Mouse (Mus musculus) myocyte (in vitro differentiated cells): ENCODE results near the gene Tent4b. TPM values are rescaled to one million over a fixed set of nuclear protein-coding genes. Genes with fewer than 3 reads are reported as not detected.

ENCODE experiments used
- H3K27me3 ChIP-seq: one replicate; pipeline ENCODE4 v1.6.1; 2011; ENCODE audit not compliant: control insufficient read depth, insufficient read depth, insufficient read length
- H3K36me3 ChIP-seq: one replicate; pipeline ENCODE4 v1.6.1; 2011; ENCODE audit not compliant: control insufficient read depth, insufficient read depth
- H3K4me2 ChIP-seq: one replicate; pipeline ENCODE4 v1.6.1; 2011; ENCODE audit warnings: low read depth, control low read depth
- H3K4me3 ChIP-seq: one replicate; pipeline ENCODE4 v1.5.1; 2011; ENCODE audit warnings: mild to moderate bottlenecking, control low read depth, moderate library complexity
- H3K79me2 ChIP-seq: one replicate; pipeline ENCODE4 v1.6.1; 2011; ENCODE audit not compliant: control insufficient read depth, insufficient read depth
- H3ac ChIP-seq: one replicate; pipeline ENCODE4 v1.6.1; 2011; ENCODE audit not compliant: control insufficient read depth, insufficient read length
- CEBPB ChIP-seq: IDR thresholded peaks from 2 replicates; pipeline ENCODE4 v1.6.1; 2011; ENCODE audit warnings: mild to moderate bottlenecking, moderate library complexity; ENCODE audit not compliant: poor library complexity, insufficient read depth, severe bottlenecking
- E2F4 ChIP-seq: IDR thresholded peaks from one replicate; pipeline ENCODE4 v1.6.1; 2011; ENCODE audit warnings: mild to moderate bottlenecking, control low read depth, moderate library complexity; ENCODE audit not compliant: insufficient read depth
- MAX ChIP-seq: IDR thresholded peaks from one replicate; pipeline ENCODE4 v1.6.1; 2011; ENCODE audit warnings: low read depth, mild to moderate bottlenecking, control low read depth
- MYOD1 ChIP-seq, 3 experiments: IDR thresholded peaks; one replicate each; pipeline ENCODE4 v1.6.1; 2011; ENCODE audit warnings: control low read depth in 2 of 3, low read depth in 2 of 3, mild to moderate bottlenecking in 2 of 3, moderate library complexity in 1 of 3; ENCODE audit not compliant: insufficient read length in 2 of 3, control insufficient read depth in 1 of 3
- MYOG ChIP-seq, 3 experiments: IDR thresholded peaks; one replicate each; pipeline ENCODE4 v1.6.1; 2011; ENCODE audit warnings: control low read depth in 2 of 3, low read depth in 2 of 3, mild to moderate bottlenecking in 2 of 3; ENCODE audit not compliant: insufficient read length in 2 of 3, control insufficient read depth in 1 of 3, insufficient read depth in 1 of 3
- POLR2A ChIP-seq: IDR thresholded peaks from one replicate; pipeline ENCODE4 v1.6.1; 2011; ENCODE audit warnings: low read depth, mild to moderate bottlenecking, control low read depth, moderate library complexity; ENCODE audit not compliant: insufficient read length
- POLR2AphosphoS2 ChIP-seq: IDR thresholded peaks from one replicate; pipeline ENCODE4 v1.6.1; 2011; ENCODE audit warnings: low read depth, control low read depth; ENCODE audit not compliant: insufficient read length
- REST ChIP-seq: IDR thresholded peaks from one replicate; pipeline ENCODE4 v1.6.1; 2011; ENCODE audit warnings: mild to moderate bottlenecking, control low read depth, moderate library complexity; ENCODE audit not compliant: insufficient read depth, insufficient read length
- SRF ChIP-seq: IDR thresholded peaks from one replicate; pipeline ENCODE4 v1.6.1; 2011; ENCODE audit warnings: low read depth; ENCODE audit not compliant: control insufficient read depth, insufficient read length
- TCF12 ChIP-seq: IDR thresholded peaks from one replicate; pipeline ENCODE4 v1.6.1; 2011; ENCODE audit warnings: mild to moderate bottlenecking, control low read depth; ENCODE audit not compliant: poor library complexity, insufficient read depth, severe bottlenecking
- TCF3 ChIP-seq: IDR thresholded peaks from one replicate; pipeline ENCODE4 v1.6.1; 2011; ENCODE audit warnings: low read depth, control low read depth; ENCODE audit not compliant: insufficient read length
- USF1 ChIP-seq: IDR thresholded peaks from one replicate; pipeline ENCODE4 v1.6.1; 2011; ENCODE audit warnings: low read depth, mild to moderate bottlenecking, control low read depth, moderate library complexity
- polyA plus RNA-seq: library from polyadenylated mRNA; unstranded; fragments of >200 nt; fragmentation: generic; extraction: Trizol; gene quantifications from one replicate; pipeline ENCODE4 v1.2.1, GENCODE M21; 2012; ENCODE audit warnings: missing spikeins

Gene Tent4b
- polyA plus RNA-seq, 1 experiment, result 10.7 TPM

DNA sequence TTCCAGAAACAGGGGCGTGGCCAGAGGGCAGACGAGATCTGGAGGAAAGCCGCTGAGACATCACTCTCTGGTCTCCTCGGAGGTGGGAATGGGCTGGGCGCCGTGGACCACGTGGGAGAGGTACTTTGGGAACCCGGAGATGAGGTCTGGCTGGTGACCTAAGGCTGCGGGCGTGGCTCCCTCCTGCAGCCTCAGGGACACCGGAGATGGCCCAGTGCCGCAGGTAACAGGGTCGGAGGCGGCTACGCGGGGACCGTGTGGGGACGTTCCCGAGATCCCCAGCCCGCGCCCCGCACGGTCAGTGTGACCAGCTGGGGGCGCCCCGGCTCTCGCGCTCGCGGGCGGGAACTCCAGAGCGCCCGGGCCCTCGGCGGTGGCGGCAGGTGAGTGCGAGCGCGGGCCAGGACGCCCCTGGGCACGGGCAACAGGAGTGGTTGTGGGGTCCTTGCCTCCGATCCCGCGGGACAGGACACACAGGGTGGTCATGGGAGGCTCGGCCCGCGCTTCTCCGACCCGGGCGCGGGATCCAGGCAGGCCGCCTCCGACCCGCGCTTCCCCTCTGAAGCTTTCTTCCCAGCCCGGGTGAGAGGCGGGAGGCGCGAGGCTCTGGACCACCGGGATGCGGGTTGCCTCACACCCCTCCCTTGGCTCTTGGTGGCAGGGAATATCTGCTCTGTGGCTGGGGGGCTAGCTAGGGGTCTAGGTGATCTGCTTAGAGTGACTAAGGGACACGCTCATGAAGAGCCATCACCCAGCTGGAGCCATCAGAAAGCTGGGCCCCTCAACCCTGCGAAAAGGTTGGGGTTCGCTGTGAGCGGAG is 73.4 kb downstream of the Tent4b start, which contains the start of gene Adcy7:
Gene Adcy7, plus strand, starts transcription at position 173 of the 820 bp plus-strand sequence.
- H3K36me3 ChIP-seq, result no peaks in the 10 kb centered on the region
- H3K79me2 ChIP-seq, result peaks cover 50% of the 10 kb centered on the region
- H3K4me2 ChIP-seq, result peak within 1 kb of the TSS; percentile 89
- H3K27me3 ChIP-seq, result no peaks in the 10 kb centered on the region
- TF ChIP-seq TCF12 (no peak), USF1 (peak; percentile 67), E2F4 (peak; percentile 26), REST (no peak), MYOG (IDR thresholded peaks at IDR 0.05; ENCODE audit: control insufficient read depth in 1 of 3, insufficient read depth in 1 of 3, insufficient read length in 2 of 3, low read depth in 2 of 3) (peak in 1 of 3 experiments; percentile 20), POLR2AphosphoS2 (peak; percentile 65), MYOD1 (IDR thresholded peaks at IDR 0.05; ENCODE audit: control insufficient read depth in 1 of 3, insufficient read length in 2 of 3, low read depth in 2 of 3) (peak in 1 of 3 experiments; percentile 27), MAX (no peak), POLR2A (peak; percentile 58), TCF3 (no peak), CEBPB (no peak), SRF (peak; percentile 11)
- peak within 1 kb of the TSS; percentile 79 for H3K4me3 ChIP-seq
- peak within 1 kb of the TSS; percentile 72 for H3ac ChIP-seq

DNA sequence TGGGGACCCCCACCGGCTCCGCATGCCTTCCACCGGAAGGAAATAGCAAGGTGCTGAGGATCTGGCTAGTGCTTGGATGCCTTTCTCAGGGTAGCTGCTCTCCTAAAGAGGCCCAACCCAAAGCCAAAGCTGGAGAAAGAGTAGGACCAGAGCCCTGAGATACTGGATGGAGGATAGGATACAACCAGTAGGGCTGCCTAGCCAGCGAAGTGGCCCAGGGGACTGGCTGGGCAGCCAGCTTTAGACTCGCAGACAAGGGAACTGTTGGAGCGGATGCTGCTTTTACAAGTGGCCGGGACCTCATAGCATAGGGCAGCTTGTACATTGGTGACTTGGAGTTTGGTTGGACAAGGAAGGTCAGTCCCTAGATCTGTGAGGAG is 74.0 kb downstream of the Tent4b start:
- H3K4me3 ChIP-seq, result peak overlapping the region; percentile 79
- no peaks in the 10 kb centered on the region for H3K36me3 ChIP-seq
- TF ChIP-seq SRF (no peak), POLR2A (no peak), TCF12 (no peak), MAX (no peak), MYOD1 (IDR thresholded peaks at IDR 0.05; ENCODE audit: control insufficient read depth in 1 of 3, insufficient read length in 2 of 3, low read depth in 2 of 3) (no peak), CEBPB (no peak), E2F4 (no peak), REST (no peak), MYOG (IDR thresholded peaks at IDR 0.05; ENCODE audit: control insufficient read depth in 1 of 3, insufficient read depth in 1 of 3, insufficient read length in 2 of 3, low read depth in 2 of 3) (no peak), TCF3 (no peak), POLR2AphosphoS2 (no peak), USF1 (no peak)
- H3K27me3 ChIP-seq, result no peaks in the 10 kb centered on the region
- H3K4me2 ChIP-seq, result peak overlapping the region; percentile 89
- peaks cover 56% of the 10 kb centered on the region for H3K79me2 ChIP-seq
- peak overlapping the region; percentile 72 for H3ac ChIP-seq

DNA sequence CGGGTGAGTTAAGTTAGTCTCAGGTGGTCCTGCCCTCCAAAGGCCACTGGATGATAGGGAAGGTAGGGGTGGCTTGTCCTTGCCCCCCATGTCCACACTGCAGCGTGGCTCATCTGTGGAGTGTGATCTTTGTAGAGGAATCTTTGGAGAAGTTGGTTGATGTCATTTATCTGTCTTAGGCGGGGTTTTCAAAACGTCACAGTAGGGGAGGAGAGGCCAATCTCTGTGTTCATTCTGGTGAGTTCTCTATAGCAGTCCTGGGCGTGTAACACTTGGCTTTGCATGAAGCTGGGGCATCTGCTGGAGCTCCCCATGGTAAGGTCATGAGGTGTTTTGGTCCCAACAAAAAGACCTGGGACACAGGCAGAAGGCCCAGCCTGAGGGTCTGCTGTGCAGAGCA is 75.1 kb downstream of the Tent4b start:
- Histone ChIP-seq H3K4me3 (peak overlapping the region; percentile 79), H3K4me2 (peak overlapping the region; percentile 89), H3K36me3 (no peaks in the 10 kb centered on the region), H3K27me3 (no peaks in the 10 kb centered on the region), H3K79me2 (peaks cover 61% of the 10 kb centered on the region), H3ac (no peak overlapping the region)
- TF ChIP-seq CEBPB, result no peak
- TF ChIP-seq REST, result no peak
- TF ChIP-seq MYOG (IDR thresholded peaks at IDR 0.05; ENCODE audit: control insufficient read depth in 1 of 3, insufficient read depth in 1 of 3, insufficient read length in 2 of 3, low read depth in 2 of 3), result no peak
- no peak for TF ChIP-seq TCF3
- TF ChIP-seq SRF, result no peak
- TF ChIP-seq POLR2AphosphoS2, result no peak
- TF ChIP-seq E2F4, result no peak

DNA sequence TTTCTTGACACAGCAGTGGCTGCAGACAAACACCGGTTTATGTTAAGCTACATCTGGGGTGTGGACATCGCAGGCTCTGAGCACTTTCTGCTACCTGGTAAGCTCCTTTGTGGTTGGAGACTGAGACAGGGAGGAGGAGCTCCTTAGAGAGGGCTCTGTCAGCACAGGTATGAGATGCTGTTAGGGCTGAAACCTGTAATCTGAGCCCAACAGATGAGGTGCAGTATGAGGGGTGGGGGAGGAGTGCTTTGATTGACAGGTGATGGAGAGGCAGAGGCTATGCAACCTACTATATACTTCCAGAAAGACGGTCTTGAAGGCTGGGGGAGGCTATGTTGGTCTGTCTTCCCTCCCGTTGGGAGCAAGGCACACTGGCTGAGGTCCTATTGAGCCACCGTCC is 80.2 kb downstream of the Tent4b start:
- Histone ChIP-seq H3K4me3 (no peak overlapping the region), H3K79me2 (peaks cover 45% of the 10 kb centered on the region), H3K36me3 (no peaks in the 10 kb centered on the region), H3ac (no peak overlapping the region), H3K4me2 (peak overlapping the region; percentile 46), H3K27me3 (no peaks in the 10 kb centered on the region)
- TF ChIP-seq USF1 (no peak), POLR2AphosphoS2 (no peak), CEBPB (no peak), TCF3 (no peak), SRF (no peak), TCF12 (no peak), MYOD1 (IDR thresholded peaks at IDR 0.05; ENCODE audit: control insufficient read depth in 1 of 3, insufficient read length in 2 of 3, low read depth in 2 of 3) (no peak), POLR2A (no peak), E2F4 (no peak), MAX (no peak), MYOG (IDR thresholded peaks at IDR 0.05; ENCODE audit: control insufficient read depth in 1 of 3, insufficient read depth in 1 of 3, insufficient read length in 2 of 3, low read depth in 2 of 3) (no peak), REST (no peak)

DNA sequence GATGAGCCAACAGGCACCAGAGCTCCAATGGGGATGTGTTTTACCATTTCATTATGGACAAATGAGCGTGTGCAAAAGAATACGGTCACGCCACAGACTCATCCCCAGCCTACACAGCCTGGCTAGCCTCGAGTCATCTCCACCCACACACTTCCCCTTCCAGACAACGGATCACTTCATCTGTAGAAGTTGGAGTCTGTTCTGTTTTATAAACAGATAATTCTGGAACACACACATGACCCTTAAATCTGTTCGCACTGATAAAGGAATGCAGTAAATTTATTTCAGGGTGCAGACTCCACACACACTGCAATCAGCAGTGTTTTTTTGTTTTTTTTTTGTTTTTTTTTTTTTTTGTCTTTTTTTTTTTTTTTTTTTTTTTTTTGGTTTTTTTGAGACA is 80.7 kb downstream of the Tent4b start:
- no peaks in the 10 kb centered on the region for H3K27me3 ChIP-seq
- no peaks in the 10 kb centered on the region for H3K36me3 ChIP-seq
- H3K4me2 ChIP-seq, result peak overlapping the region; percentile 46
- TF ChIP-seq USF1 (no peak), MAX (no peak), MYOD1 (IDR thresholded peaks at IDR 0.05; ENCODE audit: control insufficient read depth in 1 of 3, insufficient read length in 2 of 3, low read depth in 2 of 3) (peak in 1 of 3 experiments; percentile 50), E2F4 (no peak), SRF (no peak), TCF12 (no peak), POLR2AphosphoS2 (peak; percentile 37), CEBPB (no peak), POLR2A (no peak), MYOG (IDR thresholded peaks at IDR 0.05; ENCODE audit: control insufficient read depth in 1 of 3, insufficient read depth in 1 of 3, insufficient read length in 2 of 3, low read depth in 2 of 3) (no peak), REST (no peak), TCF3 (no peak)
- H3K4me3 ChIP-seq, result no peak overlapping the region
- peaks cover 40% of the 10 kb centered on the region for H3K79me2 ChIP-seq
- H3ac ChIP-seq, result no peak overlapping the region
